Mouse (Mus musculus): Measurements from ENCODE around the gene Ctdspl. TPM values are rescaled to one million over a fixed set of nuclear protein-coding genes. Genes with fewer than 3 reads are reported as not detected.
A peak's percentile ranks its signal among the peaks of the same experiment; 100 is the strongest.

Gene Ctdspl
- polyA plus RNA-seq, 2 experiments, result 2.3 to 3.6 TPM

DNA sequence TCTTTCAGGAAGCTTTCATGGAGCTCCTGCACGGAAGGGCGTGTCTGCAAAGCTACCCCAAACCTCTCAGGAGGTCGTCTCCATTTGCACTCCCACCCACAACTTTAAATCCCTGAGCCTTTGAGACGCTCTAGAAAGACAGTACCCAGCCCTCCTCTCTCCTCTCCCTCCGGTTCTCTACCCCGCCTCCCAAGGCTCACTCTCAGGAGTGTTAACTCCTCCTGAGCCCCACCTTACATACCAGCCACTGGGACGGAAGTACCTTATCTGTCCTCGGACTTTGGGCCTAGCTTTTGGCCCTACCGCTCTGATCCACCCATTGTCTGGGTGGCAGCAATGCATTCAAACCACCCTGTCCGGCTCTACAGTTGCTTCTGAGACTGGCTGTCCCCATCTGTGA, 157.7 kb downstream of the Ctdspl start:
- Histone ChIP-seq H3K9ac (replicated peaks) (no peak overlapping the region), H3K9me3 (ENCODE audit: control insufficient read depth, low read length) (no peaks in the 10 kb centered on the region), H3K36me3 (replicated peaks; ENCODE audit: control insufficient read depth, insufficient read depth, low read depth) (no peaks in the 10 kb centered on the region), H3K4me1 (replicated peaks; ENCODE audit: control insufficient read depth in 2 of 2, insufficient read depth in 2 of 2, low read length in 1 of 2) (peaks cover 0 to 8% of the 10 kb centered on the region in 2 experiments; a peak in 1 of 4 replicates), H3K27ac (no peak overlapping the region), H3K4me3 (ENCODE audit: insufficient read depth in 1 of 2, low read depth in 2 of 2, low read length in 2 of 2) (no peak overlapping the region), H3K27me3 (ENCODE audit: control insufficient read depth, insufficient read depth, low read length) (no peaks in the 10 kb centered on the region), H3K4me2 (ENCODE audit: low read depth) (no peak overlapping the region)
- DNase-seq (ENCODE audit: low read depth in 3 of 3, low spot score in 3 of 3), result no peak
- TF ChIP-seq CTCF (IDR thresholded peaks at IDR 0.05; ENCODE audit: low read depth), result no peak
- TF ChIP-seq EP300 (IDR thresholded peaks at IDR 0.05; ENCODE audit: low read depth), result no peak
- WGBS (ENCODE audit: insufficient replicate concordance), result 51% methylated on average over 10 of the region's 10 CpGs
- no peak for ATAC-seq (ENCODE audit: insufficient read depth)

DNA sequence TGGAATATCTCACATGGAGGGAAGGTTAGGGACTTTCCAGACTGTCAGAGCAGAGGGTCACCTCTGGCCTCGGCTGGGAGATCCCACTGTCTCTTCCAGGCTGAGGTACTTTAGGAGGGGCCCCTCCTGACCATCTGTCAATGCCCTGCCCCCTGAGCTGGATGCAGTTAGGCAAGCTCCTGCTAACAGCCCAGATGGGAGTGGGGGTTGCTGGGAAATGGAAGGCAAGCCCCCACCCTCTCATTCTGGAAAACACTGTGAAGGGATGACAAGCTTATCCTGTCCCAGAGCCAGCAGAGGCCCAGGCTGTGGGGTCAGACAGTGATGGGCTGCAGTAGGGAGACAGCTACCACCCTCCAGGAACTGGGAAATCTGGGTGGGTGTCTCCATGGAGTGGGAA, 160.2 kb downstream of the Ctdspl start:
- TF ChIP-seq EP300 (IDR thresholded peaks at IDR 0.05; ENCODE audit: low read depth), result no peak
- TF ChIP-seq CTCF (IDR thresholded peaks at IDR 0.05; ENCODE audit: low read depth), result no peak
- H3K9ac ChIP-seq (replicated peaks), result no peak overlapping the region
- H3K4me3 ChIP-seq (ENCODE audit: insufficient read depth in 1 of 2, low read depth in 2 of 2, low read length in 2 of 2), result no peak overlapping the region
- ATAC-seq (ENCODE audit: insufficient read depth), result no peak
- H3K27me3 ChIP-seq (ENCODE audit: control insufficient read depth, insufficient read depth, low read length), result no peaks in the 10 kb centered on the region; the same call in 1 of the 2 replicates
- no peak overlapping the region for H3K27ac ChIP-seq
- no peaks in the 10 kb centered on the region for H3K36me3 ChIP-seq (replicated peaks; ENCODE audit: control insufficient read depth, insufficient read depth, low read depth)
- peaks cover 0 to 8% of the 10 kb centered on the region in 2 experiments; a peak in 1 of 4 replicates for H3K4me1 ChIP-seq (replicated peaks; ENCODE audit: control insufficient read depth in 2 of 2, insufficient read depth in 2 of 2, low read length in 1 of 2)
- no peak for DNase-seq (ENCODE audit: low read depth in 3 of 3, low spot score in 3 of 3)
- 33% methylated on average over 1 of the region's 1 CpGs for WGBS (ENCODE audit: insufficient replicate concordance)
- H3K9me3 ChIP-seq (ENCODE audit: control insufficient read depth, low read length), result no peaks in the 10 kb centered on the region
- no peak overlapping the region for H3K4me2 ChIP-seq (ENCODE audit: low read depth)

- Histone ChIP-seq H3K27me3 (ENCODE audit: control insufficient read depth, insufficient read depth, low read length) (peaks cover 5% of the 10 kb centered on the region), H3K4me2 (ENCODE audit: low read depth) (no peak overlapping the region; the same call in 1 of the 2 replicates), H3K4me3 (ENCODE audit: insufficient read depth in 1 of 2, low read depth in 2 of 2, low read length in 2 of 2) (no peak overlapping the region), H3K4me1 (replicated peaks; ENCODE audit: control insufficient read depth in 2 of 2, insufficient read depth in 2 of 2, low read length in 1 of 2) (peaks cover 0 to 8% of the 10 kb centered on the region in 2 experiments; a peak in 1 of 4 replicates), H3K36me3 (replicated peaks; ENCODE audit: control insufficient read depth, insufficient read depth, low read depth) (no peaks in the 10 kb centered on the region), H3K9me3 (ENCODE audit: control insufficient read depth, low read length) (no peaks in the 10 kb centered on the region), H3K27ac (no peak overlapping the region), H3K9ac (replicated peaks) (no peak overlapping the region)
- ATAC-seq (ENCODE audit: insufficient read depth), result no peak
- TF ChIP-seq CTCF (IDR thresholded peaks at IDR 0.05; ENCODE audit: low read depth) (no peak), EP300 (IDR thresholded peaks at IDR 0.05; ENCODE audit: low read depth) (no peak)
- DNase-seq (ENCODE audit: low read depth in 3 of 3, low spot score in 3 of 3), result no peak
- WGBS (ENCODE audit: insufficient replicate concordance), result 53% methylated on average over 5 of the region's 5 CpGs
Observed at GRCm38 (mm10) chr9:119087309-119087708, 161.1 kb downstream of the Ctdspl start.

DNA sequence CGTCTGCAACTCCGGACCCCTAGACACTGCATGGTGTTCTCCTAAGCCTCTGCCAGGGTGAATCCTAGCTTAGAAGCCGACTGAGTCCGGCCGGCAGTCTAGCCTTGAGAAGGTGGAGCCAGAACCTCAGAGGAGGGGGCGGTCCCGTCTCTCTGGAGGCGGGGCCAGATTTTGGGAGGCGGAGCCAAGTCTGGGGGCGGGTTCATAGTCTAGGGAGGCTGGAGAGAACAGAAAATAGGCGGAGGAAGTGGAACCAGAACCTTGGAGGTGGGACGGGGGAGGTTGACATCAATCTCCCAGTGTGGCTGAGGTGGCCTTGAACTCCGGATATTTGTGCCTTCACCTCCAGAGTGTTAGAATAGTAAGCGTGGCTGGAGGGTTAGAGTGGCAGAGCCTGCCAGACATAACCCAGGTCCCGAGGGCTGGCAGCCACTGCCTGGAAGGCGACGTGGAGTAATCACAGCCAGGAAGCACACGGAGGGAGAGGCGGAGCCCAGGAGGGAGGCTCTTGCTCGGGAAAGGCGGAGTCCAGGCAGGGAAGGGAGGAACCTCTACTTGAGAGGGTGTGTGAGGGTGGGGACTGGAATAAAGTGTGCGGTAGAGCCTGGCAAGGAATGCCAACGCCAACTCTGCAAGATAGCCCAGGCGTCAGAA, 162.0 kb downstream of the Ctdspl start:
- Histone ChIP-seq H3K9me3 (ENCODE audit: control insufficient read depth, low read length) (no peaks in the 10 kb centered on the region), H3K4me1 (replicated peaks; ENCODE audit: control insufficient read depth in 2 of 2, insufficient read depth in 2 of 2, low read length in 1 of 2) (peaks cover 0 to 8% of the 10 kb centered on the region in 2 experiments; a peak in 1 of 4 replicates), H3K27ac (no peak overlapping the region), H3K36me3 (replicated peaks; ENCODE audit: control insufficient read depth, insufficient read depth, low read depth) (no peaks in the 10 kb centered on the region), H3K4me2 (ENCODE audit: low read depth) (peak overlapping the region; percentile 57), H3K27me3 (ENCODE audit: control insufficient read depth, insufficient read depth, low read length) (peaks cover 14% of the 10 kb centered on the region), H3K4me3 (ENCODE audit: insufficient read depth in 1 of 2, low read depth in 2 of 2, low read length in 2 of 2) (peak overlapping the region; percentile 22 to 51), H3K9ac (replicated peaks) (no peak overlapping the region)
- WGBS (ENCODE audit: insufficient replicate concordance), result 1% methylated on average over 24 of the region's 24 CpGs
- DNase-seq (ENCODE audit: low read depth in 3 of 3, low spot score in 3 of 3), result peak; percentile 32 to 60 (median 42)
- TF ChIP-seq EP300 (IDR thresholded peaks at IDR 0.05; ENCODE audit: low read depth) (no peak), CTCF (IDR thresholded peaks at IDR 0.05; ENCODE audit: low read depth) (no peak)
- peak; percentile 66 for ATAC-seq (ENCODE audit: insufficient read depth)

DNA sequence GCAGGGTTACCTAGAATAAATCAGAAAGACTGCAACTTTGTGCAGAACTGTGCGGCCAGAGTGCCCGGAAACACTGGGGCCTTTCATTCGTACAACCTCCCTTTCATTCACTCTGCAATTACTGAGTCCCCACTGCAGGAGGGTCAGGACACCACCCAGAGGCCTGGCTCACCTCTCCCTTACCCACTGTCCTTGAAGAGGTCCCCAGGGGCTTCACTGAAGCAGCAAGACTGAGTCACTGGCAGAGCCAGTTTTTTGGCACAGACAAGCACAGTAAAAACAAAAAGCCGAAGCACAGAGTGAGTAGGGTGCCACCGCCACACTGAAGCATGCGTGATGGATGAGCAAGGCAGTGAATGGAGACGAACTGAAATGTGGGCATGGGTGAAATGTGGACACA, 163.2 kb downstream of the Ctdspl start:
- H3K9ac ChIP-seq (replicated peaks), result no peak overlapping the region
- WGBS (ENCODE audit: insufficient replicate concordance), result 65% methylated on average over 7 of the region's 7 CpGs
- no peak overlapping the region for H3K27ac ChIP-seq
- no peaks in the 10 kb centered on the region for H3K36me3 ChIP-seq (replicated peaks; ENCODE audit: control insufficient read depth, insufficient read depth, low read depth)
- H3K4me2 ChIP-seq (ENCODE audit: low read depth), result no peak overlapping the region
- DNase-seq (ENCODE audit: low read depth in 3 of 3, low spot score in 3 of 3) (no peak), ATAC-seq (ENCODE audit: insufficient read depth) (no peak)
- TF ChIP-seq EP300 (IDR thresholded peaks at IDR 0.05; ENCODE audit: low read depth) (no peak), CTCF (IDR thresholded peaks at IDR 0.05; ENCODE audit: low read depth) (no peak)
- peaks cover 24% of the 10 kb centered on the region for H3K27me3 ChIP-seq (ENCODE audit: control insufficient read depth, insufficient read depth, low read length)
- no peaks in the 10 kb centered on the region for H3K9me3 ChIP-seq (ENCODE audit: control insufficient read depth, low read length)
- H3K4me1 ChIP-seq (replicated peaks; ENCODE audit: control insufficient read depth in 2 of 2, insufficient read depth in 2 of 2, low read length in 1 of 2), result peaks cover 0 to 8% of the 10 kb centered on the region in 2 experiments; a peak in 1 of 4 replicates
- H3K4me3 ChIP-seq (ENCODE audit: insufficient read depth in 1 of 2, low read depth in 2 of 2, low read length in 2 of 2), result no peak overlapping the region
